Mouse (Mus musculus) cortical plate, adult 2 months (tissue): ENCODE results near the gene Nedd9.

Experiments used
- CTCF ChIP-seq: fragments of 200-500 bp; IDR thresholded peaks from 2 replicates; pipeline ENCODE4 v1.5.1; 2011; ENCODE audit warnings: mild to moderate bottlenecking, control low read depth, low read length; ENCODE audit not compliant: insufficient read depth; ENCODE audit errors: extremely low read depth
- POLR2A ChIP-seq: fragments of 200-500 bp; IDR thresholded peaks from 2 replicates; pipeline ENCODE4 v1.6.1; 2011; ENCODE audit warnings: mild to moderate bottlenecking, low read length, control low read depth; ENCODE audit not compliant: insufficient read depth; ENCODE audit errors: extremely low read depth

GRCm38 (mm10) chr13:41375696-41376095 is 111.5 kb downstream of the Nedd9 start:
- TF ChIP-seq POLR2A: no peak
- no peak for TF ChIP-seq CTCF
